Mouse (Mus musculus): Measurements from ENCODE around the gene Stn1.

Gene Stn1

GRCm38 (mm10) chr19:47454167-47455000 is 82.9 kb downstream of the Stn1 start:
- DNase-seq (ENCODE audit: low read depth, low spot score) = no peak

GRCm38 (mm10) chr19:47453352-47453751 is 84.0 kb downstream of the Stn1 start:
- DNase-seq (ENCODE audit: low read depth, low spot score) = no peak

GRCm38 (mm10) chr19:47452682-47453081 is 84.6 kb downstream of the Stn1 start:
- no peak for DNase-seq (ENCODE audit: low read depth, low spot score)

GRCm38 (mm10) chr19:47452211-47452610 is 85.1 kb downstream of the Stn1 start:
- DNase-seq (ENCODE audit: low read depth, low spot score) = no peak

GRCm38 (mm10) chr19:47451476-47452113 is 85.7 kb downstream of the Stn1 start:
- no peak for DNase-seq (ENCODE audit: low read depth, low spot score)
